Mouse (Mus musculus): ENCODE measurements around the gene Fgfr2.

GRCm38 (mm10) chr7:133112351-133112831, 10.8 kb downstream of the Fgfr2 start:
- TF ChIP-seq POLR2A (IDR thresholded peaks at IDR 0.05; ENCODE audit: low read depth, low read length): no peak
- TF ChIP-seq CTCF (IDR thresholded peaks at IDR 0.05; ENCODE audit: extremely low read depth, insufficient read length, insufficient replicate concordance, low read depth, low read length): no peak

Measured in small intestine, adult 2 months (tissue).